Mouse (Mus musculus) left cerebral cortex, postnatal 14 days (tissue): ENCODE results near the gene Ugt1a8. TPM values are rescaled to one million over a fixed set of nuclear protein-coding genes. Genes with fewer than 3 reads are reported as not detected.
"Not testable (repeated sequence)": the region's sequence is repeated elsewhere in the genome, so short reads cannot be mapped to it uniquely, and the experiment has no call there.

Source experiments
- DNase-seq, 2 experiments: peaks; one replicate each; pipeline ENCODE4 v3.0.0; 2021 to 2022; ENCODE audit warnings: low spot score in 2 of 2, mixed read lengths in 1 of 2
- intact Hi-C: fragments of 180-260 bp; cut with DNase I; formaldehyde crosslinking; loops from one replicate; pipeline ENCODE4 v1.15.1; 2025
- long read RNA-seq, 2 experiments: library from polyadenylated mRNA; stranded (forward); transcript quantifications; one replicate each; pipeline ENCODE4 v2.0.0; 2021
- total RNA-seq, 2 experiments: library from RNA; stranded (reverse); gene quantifications; 2 replicates each; pipeline ENCODE4 v1.2.3; 2021

Gene Ugt1a8
- total RNA-seq = not detected
- long read RNA-seq, experiment 1 = 0 reads
- long read RNA-seq, experiment 2 = 0 reads

DNA sequence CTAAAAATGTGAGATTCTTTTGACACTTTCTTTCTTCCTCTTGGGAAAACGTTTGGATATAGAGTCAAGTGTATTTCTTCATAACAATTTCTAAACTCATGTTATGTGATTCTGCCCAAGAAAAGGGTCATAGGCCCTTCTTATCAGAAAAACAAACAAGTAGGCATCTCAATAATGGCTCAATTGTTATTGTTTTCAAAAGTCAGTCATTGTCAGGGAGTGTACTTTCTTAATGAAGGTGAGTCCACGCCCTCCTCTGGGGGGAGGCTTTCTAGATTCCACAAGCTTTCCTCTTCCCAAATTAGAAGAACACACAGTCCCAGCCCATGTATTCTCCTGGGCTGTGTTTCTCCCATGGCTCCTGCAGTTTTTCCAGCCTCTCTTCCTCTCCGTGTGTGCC lies at the start of gene Ugt1a8:
TSS of gene Ugt1a8 (plus strand) at position 301 of the 400 bp plus-strand sequence.
- no peak for DNase-seq
- intact Hi-C loops = no loop called here

GRCm38 (mm10) chr1:88043044-88043443 lies 44.6 kb upstream of the Ugt1a8 start:
- intact Hi-C loops, DNase-seq: not testable (repeated sequence)

DNA sequence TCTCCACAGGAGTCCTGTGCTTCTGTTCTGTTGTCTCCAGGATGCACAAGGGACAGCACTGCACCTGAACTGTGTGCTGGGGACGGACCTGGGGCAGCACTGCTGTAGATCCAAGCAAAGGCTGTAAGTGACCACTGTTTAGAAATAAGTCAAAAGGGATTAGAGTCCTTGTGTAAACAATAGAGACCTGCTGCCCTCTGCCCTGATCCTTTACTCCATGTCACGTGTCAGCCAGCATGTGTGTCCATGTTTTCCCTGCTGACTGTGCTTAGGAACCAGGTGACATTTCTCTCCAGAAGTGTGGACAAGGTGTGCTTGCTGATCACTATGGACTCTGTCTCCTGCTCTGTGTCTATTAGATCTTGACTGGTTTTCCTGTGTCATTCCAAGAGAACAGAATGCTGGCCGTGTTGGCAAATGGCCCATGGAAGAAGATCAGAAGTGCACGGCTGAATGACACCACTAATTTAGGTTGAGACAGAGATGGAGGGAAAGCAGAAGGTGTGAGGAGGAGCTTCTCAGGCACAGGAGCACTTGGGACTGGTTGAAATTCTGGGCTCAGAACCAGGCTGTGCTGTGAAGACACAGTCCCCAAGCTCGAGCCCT lies 42.7 kb upstream of the Ugt1a8 start:
- DNase-seq, intact Hi-C loops: not testable (repeated sequence)

DNA sequence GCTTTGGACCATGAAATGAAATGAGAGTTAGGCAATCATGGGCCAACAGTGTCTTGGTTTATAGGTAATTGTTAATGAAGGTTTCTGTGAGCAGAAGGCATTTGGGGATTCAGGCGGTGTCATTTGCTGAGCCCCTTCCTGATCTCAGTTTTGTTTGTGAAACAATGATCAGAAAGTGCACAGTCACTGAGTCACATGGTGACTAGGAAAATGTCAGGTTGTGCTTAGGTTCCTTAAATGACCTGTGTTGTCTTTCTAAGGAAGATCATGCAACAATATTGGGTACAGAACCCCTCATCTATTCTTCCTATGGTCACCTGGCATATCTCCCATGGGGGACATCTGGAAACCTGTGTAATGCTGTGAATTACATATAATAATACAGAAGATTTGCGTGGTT lies 40.2 kb upstream of the Ugt1a8 start:
- intact Hi-C loops, DNase-seq: not testable (repeated sequence)

DNA sequence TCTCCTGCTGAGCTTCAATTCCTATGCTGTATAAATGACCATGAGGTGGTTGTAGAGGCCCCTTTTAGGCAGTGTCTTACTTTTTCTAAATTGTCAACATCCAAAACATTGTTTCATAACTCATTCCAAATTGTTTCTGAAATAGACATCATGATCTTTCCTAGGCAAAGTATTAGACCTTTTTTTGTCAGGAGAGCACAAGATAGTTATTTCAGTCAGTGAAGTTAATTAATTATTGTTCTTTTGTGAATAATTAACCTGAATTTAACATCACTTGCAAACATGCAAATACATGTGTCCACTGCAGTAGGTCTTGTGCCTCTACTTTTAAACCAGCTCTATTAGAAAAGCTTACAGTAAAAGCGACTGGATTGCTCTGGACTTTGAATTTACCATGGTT lies 32.5 kb upstream of the Ugt1a8 start, which contains the start of gene Ugt1a10:
TSS of gene Ugt1a10 (plus strand) at position 301 of the 400 bp plus-strand sequence.
- DNase-seq = no peak
- intact Hi-C loops = no loop called here

DNA sequence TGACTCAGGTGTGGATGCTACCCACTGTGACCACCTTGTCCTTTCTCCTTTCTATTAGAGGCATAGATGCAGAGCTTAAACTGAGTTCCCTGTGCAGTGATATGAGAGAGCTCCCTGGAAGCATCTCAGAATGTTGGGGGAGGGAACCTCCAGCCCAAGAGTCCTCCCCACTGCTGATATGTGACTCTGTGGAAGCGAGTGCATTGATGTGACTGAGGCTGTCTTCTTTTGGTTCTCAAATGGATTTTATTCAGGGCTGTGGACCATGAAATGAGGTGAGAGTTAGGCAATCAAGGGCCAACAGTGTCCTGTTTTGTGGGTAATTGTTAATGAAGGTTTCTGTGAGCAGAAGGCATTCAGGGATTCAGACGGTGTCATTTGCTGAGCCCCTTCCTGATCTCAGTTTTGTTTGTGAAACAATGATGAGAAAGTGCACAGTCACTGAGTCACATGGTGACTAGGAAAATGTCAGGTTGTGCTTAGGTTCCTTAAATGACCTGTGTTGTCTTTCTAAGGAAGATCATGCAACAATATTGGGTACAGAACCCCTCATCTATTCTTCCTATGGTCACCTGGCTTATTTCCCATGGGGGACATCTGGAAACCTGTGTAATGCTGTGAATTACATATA lies 21.0 kb upstream of the Ugt1a8 start:
- DNase-seq, intact Hi-C loops: not testable (repeated sequence)

DNA sequence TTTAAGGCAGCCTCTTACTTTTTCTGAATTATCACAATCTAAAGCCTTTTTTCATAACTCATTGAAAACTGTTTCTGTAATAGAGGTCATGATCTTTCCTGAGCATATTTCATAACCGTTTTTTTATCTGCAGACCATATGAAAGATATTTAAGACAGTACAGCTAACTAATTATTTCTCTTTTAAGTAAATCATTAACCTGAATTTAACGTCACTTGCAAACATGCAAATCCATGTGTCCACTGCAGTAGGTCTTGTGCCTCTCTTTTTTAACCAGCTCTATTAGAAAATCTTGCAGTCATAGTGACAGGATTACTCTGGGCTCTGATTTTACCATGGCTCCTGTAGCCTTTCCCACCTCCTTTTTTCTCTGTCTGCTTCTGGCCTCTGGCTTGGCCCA lies 17.1 kb upstream of the Ugt1a8 start, which contains the start of gene Ugt1a9:
TSS of gene Ugt1a9 (plus strand) at position 306 of the 400 bp plus-strand sequence.
- intact Hi-C loops = no loop called here
- DNase-seq = no peak

- no peak for DNase-seq
- intact Hi-C loops = no loop called here
These were observed 16.7 kb upstream of the Ugt1a8 start for GRCm38 (mm10) chr1:88070902-88071301.

- intact Hi-C loops = no loop called here
- DNase-seq = no peak
These were observed 13.1 kb upstream of the Ugt1a8 start for GRCm38 (mm10) chr1:88074471-88074870.

- DNase-seq = no peak
- intact Hi-C loops = no loop called here
These were observed 10.5 kb upstream of the Ugt1a8 start for GRCm38 (mm10) chr1:88077128-88077527.

DNA sequence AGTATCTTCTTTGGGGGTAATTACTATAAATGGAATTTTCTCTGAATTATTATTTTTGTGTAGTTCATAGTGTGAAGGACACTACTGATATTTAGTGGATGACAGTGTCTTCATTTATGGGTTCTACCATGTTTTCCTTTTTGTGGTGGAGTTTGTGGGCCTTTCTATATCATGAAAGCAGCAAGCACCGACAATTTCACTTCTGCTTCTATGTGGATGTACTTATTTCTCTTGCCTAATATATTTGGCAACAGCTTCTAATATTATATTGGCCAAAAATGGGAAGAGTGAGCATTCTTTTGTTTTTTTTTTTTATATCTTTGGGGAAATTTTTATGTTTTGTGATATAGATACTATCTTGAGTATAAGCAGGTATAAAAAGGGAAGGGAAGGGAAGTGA lies 5.9 kb upstream of the Ugt1a8 start:
- intact Hi-C loops = no loop called here
- DNase-seq = no peak

- no peak for DNase-seq
- intact Hi-C loops = no loop called here
These were observed 1.5 kb upstream of the Ugt1a8 start for GRCm38 (mm10) chr1:88086125-88086524.

GRCm38 (mm10) chr1:88092341-88092740 lies 4.7 kb downstream of the Ugt1a8 start:
- intact Hi-C loops = no loop called here
- DNase-seq = no peak

GRCm38 (mm10) chr1:88094270-88094676 lies 6.7 kb downstream of the Ugt1a8 start:
- peak in 1 of 2 experiments; percentile 7 for DNase-seq
- intact Hi-C loops = not testable (repeated sequence)

DNA sequence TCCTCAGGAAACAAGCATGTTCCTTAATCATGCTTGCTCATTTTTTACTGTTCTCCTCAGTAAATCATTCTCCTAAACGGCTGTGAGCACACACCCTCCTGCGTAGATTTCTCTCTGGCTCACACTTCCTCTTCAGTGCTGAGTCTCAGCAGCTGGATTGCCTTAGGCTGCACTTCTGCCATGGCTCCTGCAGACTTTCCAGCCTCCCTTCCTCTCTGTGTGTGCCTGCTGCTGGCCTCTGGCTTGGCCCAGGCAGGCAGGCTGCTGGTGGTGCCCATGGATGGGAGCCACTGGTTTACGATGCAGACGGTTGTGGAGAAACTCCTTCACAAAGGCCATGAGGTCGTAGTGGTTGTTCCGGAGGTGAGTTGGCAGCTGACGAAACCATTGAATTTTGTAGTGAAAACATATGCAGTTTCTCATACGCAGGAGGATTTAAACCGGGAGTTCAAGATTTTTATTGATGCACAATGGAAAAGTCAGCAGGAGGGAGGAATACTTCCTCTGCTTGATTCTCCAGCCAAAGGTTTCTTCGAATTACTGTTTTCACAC lies 7.4 kb downstream of the Ugt1a8 start, which contains the start of gene Ugt1a7c:
TSS of gene Ugt1a7c (plus strand) at position 122 of the 552 bp plus-strand sequence.
- intact Hi-C loops = no loop called here
- peak in 1 of 2 experiments; percentile 6 for DNase-seq

GRCm38 (mm10) chr1:88098546-88098945 lies 10.9 kb downstream of the Ugt1a8 start:
- intact Hi-C loops, DNase-seq: not testable (repeated sequence)

DNA sequence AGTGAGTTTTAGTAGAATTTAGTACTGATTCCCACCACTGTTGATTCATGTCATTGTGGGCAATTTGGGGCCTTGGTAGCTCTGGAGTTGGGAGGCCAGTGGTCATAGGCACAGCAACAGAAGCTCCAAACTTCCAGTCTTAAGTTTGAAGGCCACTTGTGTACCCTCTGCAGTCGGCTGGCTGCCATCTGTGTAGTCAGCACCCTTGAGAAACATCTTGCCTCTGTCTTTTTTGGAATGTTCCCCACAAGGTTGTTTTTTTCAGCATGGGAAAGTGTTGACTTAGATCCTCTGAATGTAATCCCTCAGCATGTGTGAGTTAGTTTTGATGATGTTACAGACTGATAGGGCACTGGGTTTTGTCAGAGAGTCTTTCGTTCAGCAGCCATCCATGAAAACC lies 12.1 kb downstream of the Ugt1a8 start:
- DNase-seq, intact Hi-C loops: not testable (repeated sequence)

- DNase-seq, intact Hi-C loops: not testable (repeated sequence)
These were observed 15.4 kb downstream of the Ugt1a8 start, which contains the start of gene Ugt1a6b for GRCm38 (mm10) chr1:88103019-88103418. TSS of gene Ugt1a6b (plus strand) at chr1:88103252.

GRCm38 (mm10) chr1:88103697-88104468 lies 16.3 kb downstream of the Ugt1a8 start:
- not testable (repeated sequence) for DNase-seq

More at GRCm38 (mm10) chr1:88103697-88104468, 16.3 kb downstream of the Ugt1a8 start:
- intact Hi-C loops = not testable (repeated sequence)
